Mouse (Mus musculus) cerebellum, adult 2 months (tissue): ENCODE results near the gene Megf8.

Experiments used
- CTCF ChIP-seq: fragments of 200-500 bp; IDR thresholded peaks from 2 replicates; pipeline ENCODE4 v1.5.1; 2011; ENCODE audit warnings: low read depth, mild to moderate bottlenecking, control low read depth, low read length, moderate library complexity, borderline replicate concordance; ENCODE audit not compliant: insufficient read depth
- POLR2A ChIP-seq: fragments of 200-500 bp; IDR thresholded peaks from 2 replicates; pipeline ENCODE4 v1.6.1; 2011; ENCODE audit warnings: low read length, control low read depth, borderline replicate concordance; ENCODE audit not compliant: insufficient read depth

DNA sequence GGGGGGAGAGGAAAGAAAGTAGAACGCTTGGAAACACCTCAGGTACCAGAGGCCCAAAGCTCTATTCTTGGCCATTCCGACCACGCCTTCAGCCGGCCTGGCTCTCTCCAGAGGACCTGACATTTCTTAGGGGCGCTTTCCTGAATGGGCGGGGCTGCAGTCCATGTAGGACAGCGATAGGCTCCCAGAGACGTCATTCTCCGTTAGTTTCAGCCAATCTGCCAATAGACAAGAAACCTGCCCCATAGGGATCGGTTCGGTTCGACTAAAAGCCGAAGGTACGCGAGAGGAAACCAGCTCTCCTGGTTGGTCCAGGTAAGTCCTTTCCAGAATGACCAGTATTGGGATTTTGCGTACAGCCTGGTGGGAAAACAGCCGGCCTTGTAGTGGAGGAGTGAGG is 59.6 kb downstream of the Megf8 start:
- no peak for TF ChIP-seq CTCF
- peak; percentile 47; the same call in 1 of the 2 replicates for TF ChIP-seq POLR2A
